Mouse (Mus musculus) ES-E14 (cell line): ENCODE data around the gene Dgat2.

ENCODE experiments used
- CHD2 ChIP-seq: IDR thresholded peaks from 2 replicates; pipeline ENCODE4 v1.6.1; 2014; ENCODE audit warnings: mild to moderate bottlenecking, low read depth, low read length, inconsistent platforms
- HCFC1 ChIP-seq: IDR thresholded peaks from 2 replicates; pipeline ENCODE4 v1.6.1; 2012; ENCODE audit warnings: low read length, inconsistent platforms, borderline replicate concordance; ENCODE audit not compliant: insufficient read depth
- MAFK ChIP-seq: IDR thresholded peaks from 2 replicates; pipeline ENCODE4 v1.6.1; 2014; ENCODE audit warnings: mild to moderate bottlenecking, low read depth, low read length, inconsistent platforms; ENCODE audit not compliant: insufficient read depth
- ZC3H11A ChIP-seq: IDR thresholded peaks from 2 replicates; pipeline ENCODE4 v1.6.1; 2012; ENCODE audit warnings: low read depth, mild to moderate bottlenecking, inconsistent platforms, low read length, borderline replicate concordance
- ZNF384 ChIP-seq: IDR thresholded peaks from 2 replicates; pipeline ENCODE4 v1.6.1; 2012; ENCODE audit warnings: low read depth, low read length, inconsistent platforms

DNA sequence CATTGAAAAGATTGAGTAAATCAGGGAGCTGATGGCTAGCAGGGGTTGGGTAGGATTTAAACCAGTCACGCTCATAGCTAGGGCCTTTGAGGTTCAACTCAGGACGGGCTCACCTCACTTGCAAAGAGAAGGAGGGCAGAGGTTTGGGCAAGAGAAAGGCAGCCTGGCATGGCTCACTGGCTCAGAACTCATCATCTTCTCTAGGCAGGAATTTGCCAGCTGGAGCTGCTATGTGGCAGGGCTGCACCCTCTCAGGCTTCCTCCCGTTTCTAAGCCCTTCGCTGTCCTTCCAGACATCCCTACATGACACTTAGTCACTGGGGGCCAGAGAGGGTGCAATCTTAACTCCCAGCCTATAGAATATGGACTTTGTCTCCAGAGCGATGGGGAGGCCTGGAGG, 4.9 kb upstream of the Dgat2 start:
- TF ChIP-seq HCFC1: no peak
- TF ChIP-seq MAFK: no peak
- no peak for TF ChIP-seq ZC3H11A
- TF ChIP-seq CHD2: no peak
- TF ChIP-seq ZNF384: no peak
